ENCODE assay signal across 19 mouse cellular contexts in genomic region chr4:92024498-92025113, GRCm38 (mm10).
A peak's percentile ranks its signal among the peaks of the same experiment; 100 is the strongest.
DNase-seq lines count a peak whose midpoint lies in the region; ATAC-seq and TF ChIP-seq lines count a peak whose summit lies in the region.
"Had no signal": no experiment of that assay in that cellular context is flagged by ENCODE, and none has a peak within 500 bp of the region (broad histone marks: within the 10 kb centered on the region; RNA-seq: fewer than 3 reads in every experiment).

No protein-coding gene starts in this region.

- H3K4me1 ChIP-seq in MEL (ENCODE audit: control insufficient read depth in 1 of 2, insufficient read depth in 2 of 2, low read length in 2 of 2): peaks cover 2 to 5% of the 10 kb centered on the region in 2 experiments; a peak in 1 of 4 replicates
- H3K4me1 ChIP-seq in intestine, embryonic 16.5 days (ENCODE audit: control insufficient read depth, insufficient read depth, low read length): no peaks in the 10 kb centered on the region

- H3K4me2 ChIP-seq in intestine, embryonic 16.5 days (ENCODE audit: low read depth, low read length): no peak overlapping the region

- H3K9ac ChIP-seq in MEL (ENCODE audit: control insufficient read depth, low read depth, low read length, poor library complexity, severe bottlenecking): no peak overlapping the region; the same call in 1 of the 2 replicates
- no peak overlapping the region for H3K9ac ChIP-seq in intestine, embryonic 16.5 days (ENCODE audit: low read depth, low read length)

- no peak for TF ChIP-seq RAD21 in MEL (IDR thresholded peaks at IDR 0.05; ENCODE audit: low read depth, low read length)

- peak; percentile 68 to 73 for TF ChIP-seq EP300 in MEL (IDR thresholded peaks at IDR 0.05; ENCODE audit: low read depth in 1 of 2, low read length in 2 of 2)

- no peaks in the 10 kb centered on the region for H3K79me2 ChIP-seq in MEL (ENCODE audit: control insufficient read depth, insufficient read depth, low read length, poor library complexity)

- H3K36me3 ChIP-seq in MEL (ENCODE audit: control insufficient read depth in 1 of 2, insufficient read depth in 2 of 2, low read length in 2 of 2): peaks cover 0 to 10% of the 10 kb centered on the region in 2 experiments; a peak in 2 of 4 replicates
- H3K36me3 ChIP-seq in intestine, embryonic 16.5 days (ENCODE audit: control insufficient read depth, insufficient read depth, low read length): no peaks in the 10 kb centered on the region
- H3K36me3 ChIP-seq: G1E had no signal

- no peaks in the 10 kb centered on the region for H3K9me3 ChIP-seq in MEL (replicated peaks; ENCODE audit: insufficient read depth, low read length)
- no peaks in the 10 kb centered on the region for H3K9me3 ChIP-seq in intestine, embryonic 16.5 days (ENCODE audit: control insufficient read depth, low read length)
- H3K9me3 ChIP-seq: G1E had no signal

- no peak for TF ChIP-seq POLR2A in MEL (IDR thresholded peaks at IDR 0.05; ENCODE audit: control insufficient read depth in 1 of 2, insufficient read depth in 1 of 2, low read depth in 1 of 2, low read length in 2 of 2, poor library complexity in 1 of 2)

- 62% methylated on average over 3 of the region's 3 CpGs for WGBS in intestine, embryonic 16.5 days

- peak; percentile 54 for DNase-seq in MEL (ENCODE audit: low read depth, low spot score)
- DNase-seq: adrenal gland, adult 2 months; adrenal gland, adult 8-10 months; adrenal gland, postnatal 10 days; adrenal gland, postnatal 14 days; adrenal gland, postnatal 25 days; adrenal gland, postnatal 36 days; B cell, adult 2 months; cerebellum, adult 11 months; cerebellum, adult 11-12 months; cerebellum, adult 18-20 months; cerebellum, adult 2 months; cerebellum, adult 8-10 months had no signal

- TF ChIP-seq CTCF in MEL (IDR thresholded peaks at IDR 0.05 in 2 of 3, conservative IDR thresholded peaks at IDR 0.05 in 1 of 3; ENCODE audit: control insufficient read depth in 1 of 3, insufficient read depth in 1 of 3, low read depth in 2 of 3, low read length in 3 of 3, poor library complexity in 1 of 3, severe bottlenecking in 1 of 3): no peak

- ATAC-seq in intestine, embryonic 16.5 days: no peak
- ATAC-seq: activated CD4-positive, CD25-positive, alpha-beta regulatory T cell, adult 4 months; CD4-positive, CD25-positive, alpha-beta regulatory T cell, adult 4 months; Patski had no signal

- H3K4me3 ChIP-seq in MEL (ENCODE audit: control insufficient read depth in 1 of 2, insufficient read depth in 1 of 2, low read depth in 2 of 2, low read length in 2 of 2): no peak overlapping the region
- no peak overlapping the region for H3K4me3 ChIP-seq in intestine, embryonic 16.5 days (ENCODE audit: low read length)

- H3K27me3 ChIP-seq in MEL (ENCODE audit: control insufficient read depth in 1 of 2, insufficient read depth in 2 of 2, low read length in 2 of 2): no peaks in the 10 kb centered on the region
- H3K27me3 ChIP-seq in intestine, embryonic 16.5 days (replicated peaks; ENCODE audit: control insufficient read depth, insufficient read depth, low read length): no peaks in the 10 kb centered on the region
- H3K27me3 ChIP-seq: CH12.LX, Patski had no signal

- H3K27ac ChIP-seq in MEL (ENCODE audit: control insufficient read depth, low read depth, low read length): peak overlapping the region; percentile 50
- no peak overlapping the region for H3K27ac ChIP-seq in intestine, embryonic 16.5 days (ENCODE audit: low read length)

TF ChIP-seq in MEL, 35 proteins besides CTCF, POLR2A, EP300 and RAD21:
- TF ChIP-seq MXI1 (IDR thresholded peaks at IDR 0.05; ENCODE audit: low read depth, low read length) (peak; percentile 80), SMC3 (IDR thresholded peaks at IDR 0.05; ENCODE audit: low read depth, low read length) (no peak), ZNF384 (IDR thresholded peaks at IDR 0.05; ENCODE audit: low read depth, low read length) (0 out of 2 replicates have a peak, but pooled peaks have one; percentile 11), USF2 (IDR thresholded peaks at IDR 0.05; ENCODE audit: borderline replicate concordance in 1 of 2, insufficient read depth in 1 of 2, low read depth in 1 of 2, low read length in 2 of 2) (no peak), CHD1 (IDR thresholded peaks at IDR 0.05; ENCODE audit: low read depth, low read length) (no peak), ZMIZ1 (IDR thresholded peaks at IDR 0.05; ENCODE audit: low read depth, low read length) (no peak), KAT2A (conservative IDR thresholded peaks at IDR 0.05; ENCODE audit: low read depth, low read length) (no peak), UBTF (IDR thresholded peaks at IDR 0.05; ENCODE audit: borderline replicate concordance, insufficient read depth, low read depth, low read length) (no peak), TAL1 (IDR thresholded peaks at IDR 0.05; ENCODE audit: low read length) (no peak), MAX (IDR thresholded peaks at IDR 0.05; ENCODE audit: low read length) (peak; percentile 85), GATA1 (IDR thresholded peaks at IDR 0.05; ENCODE audit: low read depth, low read length) (peak; percentile 61), MYC (IDR thresholded peaks at IDR 0.05; ENCODE audit: low read depth, low read length) (peak; percentile 79; the same call in 1 of the 2 replicates), TBP (IDR thresholded peaks at IDR 0.05; ENCODE audit: low read depth, low read length) (no peak), SIN3A (IDR thresholded peaks at IDR 0.05; ENCODE audit: low read length) (peak; percentile 40; the same call in 1 of the 2 replicates), TCF12 (IDR thresholded peaks at IDR 0.05; ENCODE audit: low read depth, low read length) (peak; percentile 53; the same call in 1 of the 2 replicates), MAZ (IDR thresholded peaks at IDR 0.05; ENCODE audit: low read depth, low read length) (no peak), JUND (IDR thresholded peaks at IDR 0.05; ENCODE audit: low read depth, low read length) (no peak)
